Mouse (Mus musculus) neural tube, embryonic 15.5 days (tissue): ENCODE results near the gene Asic2. TPM values are rescaled to one million over a fixed set of nuclear protein-coding genes. Genes with fewer than 3 reads are reported as not detected.

Experiments
- ATAC-seq: fragments of 200-750 bp; cut with Nextera tagmentation; 2 replicates; pipeline ENCODE4 v1.8.0; 2017; ENCODE audit warnings: mild to moderate bottlenecking, moderate TSS enrichment, moderate library complexity; ENCODE audit not compliant: low FRiP score
- H3K27ac ChIP-seq: fragments of 300-500 bp; sonication (generic); replicated peaks from 2 replicates; pipeline ENCODE4 v1.5.1; 2015; ENCODE audit warnings: mild to moderate bottlenecking, inconsistent platforms
- H3K27me3 ChIP-seq: fragments of 300-500 bp; sonication (generic); replicated peaks from 2 replicates; pipeline ENCODE4 v1.6.1; 2015; ENCODE audit warnings: inconsistent platforms
- H3K36me3 ChIP-seq: fragments of 300-500 bp; sonication (generic); 2 replicates; pipeline ENCODE4 v1.6.1; 2015; ENCODE audit warnings: inconsistent platforms
- H3K4me1 ChIP-seq: fragments of 300-500 bp; sonication (generic); 2 replicates; pipeline ENCODE4 v1.6.1; 2015; ENCODE audit warnings: inconsistent platforms
- H3K4me2 ChIP-seq: fragments of 300-500 bp; sonication (generic); 2 replicates; pipeline ENCODE4 v1.6.1; 2015; ENCODE audit warnings: inconsistent platforms, mild to moderate bottlenecking, moderate library complexity
- H3K4me3 ChIP-seq: fragments of 300-500 bp; sonication (generic); replicated peaks from 2 replicates; pipeline ENCODE4 v1.5.1; 2015; ENCODE audit warnings: mild to moderate bottlenecking, inconsistent platforms
- H3K9ac ChIP-seq: fragments of 300-500 bp; sonication (generic); replicated peaks from 2 replicates; pipeline ENCODE4 v1.6.1; 2015; ENCODE audit warnings: mild to moderate bottlenecking, inconsistent platforms
- H3K9me3 ChIP-seq: fragments of 300-500 bp; sonication (generic); replicated peaks from 2 replicates; pipeline ENCODE4 v1.6.1; 2016; ENCODE audit warnings: inconsistent platforms
- WGBS: fragments of 180-500 bp; shearing (Covaris S2); methylation state at CpG from one replicate; pipeline ENCODE4 v1.1.7; 2015; ENCODE audit warnings: mixed read lengths; 5-methylcytosine and 5-hydroxymethylcytosine counted together
- polyA plus RNA-seq: library from polyadenylated mRNA; unstranded; fragments of >200 nt; fragmentation: Nextera tagmentation; extraction: Ambion mirVana; gene quantifications from 2 replicates; pipeline ENCODE4 v1.2.1, GENCODE M21; 2015

Gene Asic2
- polyA plus RNA-seq, 1 experiment from 2014 or later = 21.3 TPM

DNA sequence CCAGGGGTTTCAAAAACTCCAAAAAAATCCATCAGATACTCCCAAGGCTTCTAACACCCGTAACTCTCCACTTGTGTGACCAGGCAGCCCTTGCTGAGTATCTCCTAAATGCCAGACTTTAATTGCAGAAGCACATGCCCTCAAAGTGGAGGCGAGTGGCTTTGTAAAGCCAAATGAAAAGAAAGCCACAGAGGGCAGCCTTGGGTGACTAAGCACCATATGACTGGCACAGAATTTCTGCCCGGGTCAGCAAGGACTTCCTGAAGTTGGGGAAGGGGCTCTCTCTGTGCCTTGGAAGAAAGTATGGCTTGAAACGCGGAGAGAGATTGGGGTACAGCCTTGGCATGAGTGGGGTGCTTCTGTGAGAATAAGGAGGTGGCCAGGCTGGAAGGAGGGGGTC lies 28.8 kb upstream of the Asic2 start:
- Histone ChIP-seq H3K27ac (no peak overlapping the region), H3K9me3 (no peaks in the 10 kb centered on the region), H3K4me2 (no peak overlapping the region), H3K4me3 (no peak overlapping the region), H3K9ac (no peak overlapping the region), H3K27me3 (peaks cover 3% of the 10 kb centered on the region), H3K4me1 (peaks cover 2% of the 10 kb centered on the region; the same call in 1 of the 2 replicates), H3K36me3 (no peaks in the 10 kb centered on the region)
- WGBS = 89% methylated on average over 5 of the region's 5 CpGs
- no peak for ATAC-seq

DNA sequence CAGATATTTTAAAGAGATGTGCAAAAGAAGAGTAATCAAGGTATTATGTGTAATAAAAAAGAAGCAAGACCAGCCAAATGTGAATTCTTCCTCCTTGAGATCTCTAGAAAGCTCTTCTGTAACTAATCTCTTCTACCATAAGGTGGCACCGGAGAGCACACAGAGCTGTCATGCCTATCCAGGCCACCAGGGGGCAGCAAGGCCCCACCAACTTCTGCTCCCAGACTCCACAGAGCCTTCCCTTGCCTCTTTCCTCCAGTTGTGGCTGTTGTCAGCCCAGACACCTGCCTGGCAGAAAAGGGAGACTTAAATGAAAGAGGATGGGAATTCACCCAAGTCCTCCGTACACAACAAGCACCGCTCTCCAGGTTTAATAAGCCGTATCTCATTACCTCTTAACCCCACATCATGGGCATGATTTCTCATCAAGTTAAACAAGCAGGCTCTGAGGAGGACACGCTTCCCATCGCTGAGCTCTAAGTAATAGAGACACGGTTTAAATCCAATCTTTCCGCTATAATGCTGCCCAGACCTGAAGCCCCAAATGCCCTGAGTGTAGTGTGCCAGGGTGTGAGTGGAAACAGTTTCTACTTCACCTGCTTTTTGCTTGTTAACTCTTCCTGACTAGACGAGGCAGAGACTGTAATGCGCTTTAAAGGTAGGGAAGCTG lies 28.1 kb upstream of the Asic2 start:
- peaks cover 2% of the 10 kb centered on the region; the same call in 1 of the 2 replicates for H3K4me1 ChIP-seq
- no peak overlapping the region for H3K4me2 ChIP-seq
- H3K27ac ChIP-seq = 0 out of 2 replicates have a peak overlapping the region, but pooled peaks have one; percentile 6
- H3K36me3 ChIP-seq = no peaks in the 10 kb centered on the region
- H3K9ac ChIP-seq = no peak overlapping the region
- H3K4me3 ChIP-seq = no peak overlapping the region
- 58% methylated on average over 10 of the region's 10 CpGs for WGBS
- peaks cover 3% of the 10 kb centered on the region for H3K27me3 ChIP-seq
- H3K9me3 ChIP-seq = no peaks in the 10 kb centered on the region
- no peak for ATAC-seq

DNA sequence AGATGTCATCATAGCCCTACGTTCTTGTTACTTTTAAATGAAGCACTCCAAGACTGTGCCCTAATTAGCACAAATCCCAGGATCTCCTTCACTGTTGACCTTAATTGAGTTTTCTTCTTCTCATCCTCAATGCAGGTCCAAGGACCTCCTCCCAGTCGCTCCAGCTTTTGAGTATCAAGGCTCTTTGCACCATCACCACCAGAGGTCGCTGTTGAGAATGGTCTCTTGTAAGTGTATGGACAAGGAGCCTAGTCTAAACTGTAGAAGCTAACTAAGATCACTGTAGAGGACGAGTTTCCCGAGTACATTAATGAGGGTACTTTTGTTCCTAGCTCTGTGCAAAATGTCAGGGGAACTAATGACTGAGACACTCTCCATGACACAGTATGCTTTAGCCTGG lies 14.9 kb upstream of the Asic2 start:
- Histone ChIP-seq H3K36me3 (no peaks in the 10 kb centered on the region), H3K9me3 (no peaks in the 10 kb centered on the region), H3K4me2 (no peak overlapping the region), H3K4me3 (no peak overlapping the region), H3K27ac (no peak overlapping the region), H3K4me1 (peaks cover 10% of the 10 kb centered on the region), H3K27me3 (0 out of 2 replicates have a peak, but pooled peaks cover 4% of the 10 kb centered on the region), H3K9ac (no peak overlapping the region)
- WGBS = 44% methylated on average over 5 of the region's 5 CpGs
- no peak for ATAC-seq

DNA sequence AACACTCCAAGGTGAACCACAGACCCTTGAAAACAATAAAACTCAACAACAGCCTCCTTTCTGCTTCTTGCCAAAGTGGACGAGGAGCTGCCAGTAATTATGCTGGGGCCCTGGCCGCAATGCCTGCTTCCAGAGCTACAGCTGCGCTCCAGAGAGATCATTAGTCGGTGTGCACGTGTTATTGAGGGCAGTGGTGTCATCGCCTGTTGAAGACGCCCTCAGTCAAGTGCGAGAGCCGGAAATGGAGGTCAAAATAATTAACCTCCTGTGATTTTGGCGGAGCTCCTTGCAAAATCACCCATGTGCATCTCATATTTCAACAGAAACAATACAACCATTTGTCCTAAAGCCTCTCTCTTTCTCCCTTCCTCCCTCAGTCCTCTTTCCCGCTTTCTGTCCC lies 13.9 kb upstream of the Asic2 start:
- WGBS = 27% methylated on average over 11 of the region's 11 CpGs
- no peak overlapping the region for H3K27ac ChIP-seq

DNA sequence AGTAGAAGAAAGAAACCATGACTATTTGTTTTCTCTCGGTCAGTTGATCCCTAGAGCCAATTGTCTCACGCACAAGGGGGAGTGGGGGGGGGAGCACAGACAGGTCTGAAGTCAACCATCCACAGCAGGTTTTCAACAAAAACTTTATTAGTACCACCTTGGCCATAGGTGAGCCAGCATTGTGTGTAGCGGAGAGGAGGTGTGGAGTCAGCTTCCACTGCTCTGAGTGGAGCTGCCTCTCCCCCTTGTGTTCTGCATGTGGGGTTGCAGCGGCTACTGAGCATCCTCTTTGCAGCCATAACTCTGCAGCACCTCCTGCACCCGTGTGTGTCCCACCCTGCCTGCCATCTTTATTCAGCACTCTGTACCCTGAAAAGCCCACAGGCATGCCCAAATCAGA lies 6.3 kb upstream of the Asic2 start:
- Histone ChIP-seq H3K36me3 (no peaks in the 10 kb centered on the region), H3K9me3 (no peaks in the 10 kb centered on the region), H3K4me1 (peaks cover 8% of the 10 kb centered on the region; the same call in 1 of the 2 replicates), H3K27ac (no peak overlapping the region), H3K4me3 (no peak overlapping the region), H3K9ac (no peak overlapping the region), H3K4me2 (peak overlapping the region; percentile 23; the same call in 1 of the 2 replicates), H3K27me3 (peaks cover 4% of the 10 kb centered on the region)
- 19% methylated on average over 5 of the region's 5 CpGs for WGBS
- ATAC-seq = peak; percentile 84

More for the DNA sequence above, 13.9 kb upstream of the Asic2 start:
- no peak for ATAC-seq
- Histone ChIP-seq H3K9ac (no peak overlapping the region), H3K36me3 (no peaks in the 10 kb centered on the region), H3K9me3 (no peaks in the 10 kb centered on the region), H3K4me1 (peaks cover 7% of the 10 kb centered on the region), H3K4me3 (no peak overlapping the region), H3K4me2 (no peak overlapping the region), H3K27me3 (0 out of 2 replicates have a peak, but pooled peaks cover 4% of the 10 kb centered on the region)

DNA sequence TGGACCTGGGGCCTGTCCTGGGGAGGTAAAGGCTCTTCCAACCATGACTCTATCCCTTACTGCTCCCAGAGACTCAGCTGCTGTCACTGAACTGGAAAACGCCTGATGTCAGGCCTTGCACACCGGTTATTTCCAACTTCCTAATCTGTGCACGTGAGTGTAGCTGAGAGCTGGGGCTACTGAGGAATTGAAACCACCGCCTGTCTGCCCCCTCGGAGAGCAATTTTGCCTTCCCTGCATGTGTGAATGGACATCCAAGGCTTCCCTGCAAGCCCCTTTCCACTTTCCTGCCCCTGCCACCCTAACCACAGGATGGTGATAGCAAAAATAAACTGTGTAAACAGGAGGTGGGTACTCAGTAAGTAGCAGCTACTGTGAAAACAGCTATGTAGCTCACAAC lies 5.4 kb upstream of the Asic2 start:
- Histone ChIP-seq H3K27ac (no peak overlapping the region), H3K4me3 (no peak overlapping the region), H3K9me3 (no peaks in the 10 kb centered on the region), H3K4me2 (no peak overlapping the region), H3K4me1 (peaks cover 17% of the 10 kb centered on the region), H3K9ac (no peak overlapping the region), H3K27me3 (peaks cover 4% of the 10 kb centered on the region), H3K36me3 (no peaks in the 10 kb centered on the region)
- WGBS = 56% methylated on average over 5 of the region's 5 CpGs
- ATAC-seq = no peak

DNA sequence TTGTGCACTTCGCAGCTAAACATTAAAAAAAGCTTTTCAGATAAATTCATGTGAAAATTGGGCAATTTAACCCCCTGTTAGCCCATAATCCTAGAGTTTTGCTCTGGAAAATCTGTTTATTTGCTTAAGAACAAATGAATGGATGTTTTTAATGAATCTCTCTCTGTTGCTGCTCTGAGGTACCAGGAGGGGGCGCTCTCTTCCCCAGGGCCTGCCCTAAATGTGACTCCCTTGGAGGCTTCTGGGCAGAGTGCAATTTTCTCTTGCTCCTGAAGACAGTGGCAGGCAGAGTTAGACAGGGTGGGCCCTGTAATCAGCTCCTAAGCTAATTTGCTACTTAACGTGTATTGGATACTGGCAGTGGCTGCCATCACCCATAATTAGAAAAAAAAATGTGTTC lies 3.8 kb upstream of the Asic2 start:
- 51% methylated on average over 3 of the region's 3 CpGs for WGBS

DNA sequence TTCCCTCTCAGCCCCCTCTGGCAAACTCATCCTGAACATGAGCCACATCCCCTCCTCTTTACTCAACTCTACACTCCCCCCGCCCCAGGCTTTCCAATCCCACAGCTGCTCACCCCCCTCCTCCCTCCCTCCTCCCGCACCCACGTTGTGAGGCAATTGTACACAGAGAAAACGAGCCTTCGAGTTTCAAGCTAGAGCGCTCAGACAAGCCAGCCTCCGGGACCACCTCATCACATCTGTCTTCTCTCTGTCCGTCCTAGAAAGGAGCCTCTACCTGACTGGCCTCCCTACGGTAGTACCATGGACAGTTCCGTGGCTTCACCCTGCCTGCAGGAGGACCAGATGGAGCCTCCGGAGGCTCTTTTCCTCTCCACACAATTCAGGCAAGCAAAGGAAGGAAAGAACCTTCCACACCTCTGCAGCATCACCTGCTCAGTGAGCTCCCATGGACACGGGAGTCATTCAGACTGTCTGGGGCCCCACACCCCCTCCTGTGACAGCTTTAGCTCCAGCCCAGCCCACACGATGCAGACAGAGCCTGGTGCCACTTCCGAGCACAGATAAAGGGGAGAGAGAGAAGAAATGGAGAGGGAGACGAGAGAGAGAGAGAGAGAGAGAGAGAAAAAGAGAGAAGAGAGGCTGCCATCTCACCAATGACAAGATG lies 1.5 kb downstream of the Asic2 start:
- peak overlapping the region; percentile 67 for H3K27ac ChIP-seq

More for the DNA sequence above, 3.8 kb upstream of the Asic2 start:
- Histone ChIP-seq H3K4me1 (peaks cover 33% of the 10 kb centered on the region), H3K9ac (no peak overlapping the region), H3K27me3 (peaks cover 10% of the 10 kb centered on the region), H3K4me2 (no peak overlapping the region), H3K9me3 (no peaks in the 10 kb centered on the region), H3K36me3 (no peaks in the 10 kb centered on the region), H3K4me3 (no peak overlapping the region), H3K27ac (no peak overlapping the region)
- ATAC-seq = no peak

DNA sequence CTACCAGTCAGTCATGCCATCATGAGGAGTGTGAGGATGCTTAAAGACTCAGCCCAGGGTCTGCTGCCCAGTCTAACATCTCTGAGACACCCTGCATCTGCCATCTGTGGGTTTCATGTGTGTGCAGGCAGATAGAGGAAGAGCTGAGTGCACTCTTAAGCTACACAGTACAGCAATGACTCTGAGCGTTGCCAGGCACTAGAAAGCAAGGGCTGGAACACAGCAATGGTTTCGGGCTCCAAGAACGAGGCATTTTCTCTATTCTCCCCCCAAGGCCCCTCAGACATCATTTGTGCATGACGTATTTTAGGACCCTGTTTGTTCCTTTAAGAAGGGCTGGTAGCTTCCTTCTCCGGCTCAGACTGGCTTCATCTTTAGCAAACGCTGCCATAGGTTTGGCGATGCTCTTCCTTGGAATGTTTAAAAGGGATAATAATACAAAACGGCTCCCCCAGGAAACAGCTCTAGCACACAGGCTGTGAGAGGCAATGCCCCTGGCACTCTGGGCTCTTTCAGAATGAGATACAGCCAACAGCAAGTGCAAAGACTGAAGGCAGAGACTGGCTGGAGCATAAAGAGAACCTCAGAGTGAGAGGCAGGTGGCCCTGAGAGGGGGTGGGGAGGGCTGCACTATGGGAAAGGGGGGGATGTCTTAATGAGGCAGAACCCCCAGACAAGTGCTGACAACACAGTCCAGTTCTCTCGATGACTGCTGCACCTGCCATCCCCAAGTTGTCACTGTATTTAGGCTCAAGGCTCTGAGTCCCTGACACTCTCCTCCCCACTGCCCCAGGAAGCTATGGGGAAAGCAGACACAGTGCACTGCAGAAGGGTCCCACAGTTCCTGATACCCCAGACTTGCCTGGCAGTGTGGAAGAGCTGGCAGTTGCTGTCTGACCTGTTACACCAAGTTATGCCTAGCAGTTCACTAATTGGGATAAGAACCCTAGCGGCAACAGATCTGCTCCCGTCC lies 2.3 kb downstream of the Asic2 start:
- H3K27me3 ChIP-seq = peaks cover 13% of the 10 kb centered on the region
- H3K36me3 ChIP-seq = no peaks in the 10 kb centered on the region
- WGBS = 33% methylated on average over 11 of the region's 11 CpGs
- ATAC-seq = peak; percentile 32
- peaks cover 53% of the 10 kb centered on the region for H3K4me1 ChIP-seq
- peak overlapping the region; percentile 40 for H3K9ac ChIP-seq
- H3K9me3 ChIP-seq = no peaks in the 10 kb centered on the region
- H3K27ac ChIP-seq = peak overlapping the region; percentile 67
- H3K4me3 ChIP-seq = peak overlapping the region; percentile 50
- H3K4me2 ChIP-seq = peak overlapping the region; percentile 83

More for the DNA sequence above, 1.5 kb downstream of the Asic2 start:
- H3K4me2 ChIP-seq = peak overlapping the region; percentile 83
- ATAC-seq = peak; percentile 26; the same call in 1 of the 2 replicates
- H3K36me3 ChIP-seq = no peaks in the 10 kb centered on the region
- 7% methylated on average over 15 of the region's 15 CpGs for WGBS
- peak overlapping the region; percentile 40 for H3K9ac ChIP-seq
- peaks cover 13% of the 10 kb centered on the region for H3K27me3 ChIP-seq
- no peaks in the 10 kb centered on the region for H3K9me3 ChIP-seq
- H3K4me1 ChIP-seq = peaks cover 55% of the 10 kb centered on the region
- peak overlapping the region; percentile 50 for H3K4me3 ChIP-seq

DNA sequence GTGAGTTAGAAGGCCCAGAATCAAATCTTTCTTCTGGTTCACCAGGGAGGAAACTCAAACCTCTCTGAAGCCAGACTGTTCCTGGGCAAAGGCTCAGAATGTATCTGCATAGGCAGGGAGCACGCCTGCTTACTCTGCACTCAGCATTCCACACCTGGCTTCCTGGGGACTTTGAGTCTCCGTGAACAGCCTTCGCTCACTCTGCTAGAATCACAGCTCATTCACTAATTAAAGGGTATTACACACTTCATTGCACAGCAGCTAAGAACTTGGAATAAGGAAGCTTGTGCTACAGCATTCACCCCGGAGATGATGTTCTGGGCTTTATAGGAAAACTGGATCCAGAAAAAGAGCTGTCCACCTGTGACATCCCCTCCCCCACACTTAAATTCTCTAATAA lies 3.7 kb downstream of the Asic2 start:
- no peaks in the 10 kb centered on the region for H3K9me3 ChIP-seq
- H3K4me1 ChIP-seq = peaks cover 51% of the 10 kb centered on the region
- 60% methylated on average over 4 of the region's 4 CpGs for WGBS
- H3K27ac ChIP-seq = no peak overlapping the region
- no peak overlapping the region for H3K9ac ChIP-seq
- H3K27me3 ChIP-seq = peaks cover 9% of the 10 kb centered on the region; the same call in 1 of the 2 replicates
- peak overlapping the region; percentile 83 for H3K4me2 ChIP-seq
- no peak overlapping the region for H3K4me3 ChIP-seq
- no peak for ATAC-seq
- no peaks in the 10 kb centered on the region for H3K36me3 ChIP-seq

DNA sequence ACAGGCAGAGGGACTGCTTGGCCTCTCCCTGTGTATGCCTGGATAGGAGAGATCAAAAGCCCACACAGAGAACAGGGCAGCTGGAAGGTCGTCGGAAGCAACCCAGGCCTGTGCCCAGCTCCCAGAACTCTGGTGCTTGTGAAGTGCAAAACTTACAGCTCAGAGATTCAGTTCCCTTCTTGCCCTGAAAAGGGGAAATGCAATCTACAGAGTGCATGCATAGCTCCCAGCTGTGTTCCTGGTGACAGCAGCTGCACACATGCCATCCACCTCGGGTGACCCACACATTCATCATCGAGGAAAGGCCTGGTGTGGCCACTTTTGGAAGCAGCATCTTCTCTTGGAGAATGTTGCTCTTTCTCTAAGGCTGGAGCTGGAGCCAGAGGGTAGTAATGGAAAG lies 13.9 kb downstream of the Asic2 start:
- Histone ChIP-seq H3K4me3 (no peak overlapping the region), H3K9me3 (no peaks in the 10 kb centered on the region), H3K4me1 (no peaks in the 10 kb centered on the region), H3K9ac (no peak overlapping the region), H3K36me3 (no peaks in the 10 kb centered on the region), H3K4me2 (no peak overlapping the region), H3K27me3 (no peaks in the 10 kb centered on the region), H3K27ac (no peak overlapping the region)
- ATAC-seq = no peak
- WGBS = 57% methylated on average over 4 of the region's 4 CpGs
